Mouse (Mus musculus) adipocyte (in vitro differentiated cells): ENCODE data around the gene Actrt3.

Experiments used
- DNase-seq: peaks from one replicate; pipeline ENCODE4 v3.0.0-alpha.2; 2016; ENCODE audit warnings: low spot score

Gene Actrt3

DNA sequence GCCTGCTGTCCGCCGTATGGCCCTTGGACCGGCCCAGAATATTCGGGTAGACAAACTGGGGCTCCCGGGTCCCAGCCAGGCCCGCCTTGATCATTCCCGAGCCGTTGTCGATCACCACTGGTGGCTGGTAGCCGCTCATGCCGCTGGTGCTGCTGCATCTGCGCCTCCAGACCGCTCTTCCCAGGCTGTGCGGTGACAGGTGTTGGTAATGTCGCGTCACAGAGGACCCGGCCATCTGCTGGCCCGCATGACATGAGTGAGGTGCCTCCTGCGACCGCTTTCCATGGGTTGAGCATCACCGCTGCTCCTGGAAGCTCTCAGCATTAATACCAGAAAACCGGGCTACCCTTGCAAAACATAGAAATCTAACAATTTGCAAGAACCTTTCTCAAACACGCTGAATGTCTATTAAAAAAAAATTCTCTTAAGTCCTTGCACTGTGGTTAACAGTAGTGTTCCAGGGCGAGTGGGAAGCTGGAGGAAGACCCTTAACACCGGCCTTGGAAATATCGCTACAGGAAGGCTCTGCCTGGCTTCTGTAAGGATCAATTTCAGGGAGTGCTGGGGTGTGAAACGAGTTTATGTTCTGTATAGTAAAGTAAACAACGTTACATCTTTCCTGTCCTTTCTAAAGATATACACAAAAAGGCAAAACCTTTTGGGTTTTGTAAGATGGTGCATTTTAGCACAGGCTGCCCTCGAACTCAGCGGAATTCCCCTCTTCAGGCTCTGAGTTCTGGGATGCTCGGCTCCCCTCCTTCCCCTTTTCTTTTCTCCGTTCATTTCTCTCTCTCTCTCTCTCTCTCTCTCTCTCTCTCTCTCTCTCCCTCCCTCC is at the start of gene Actrt3:
Gene Actrt3, minus strand, starts transcription at position 229 of the 835 bp plus-strand sequence.
- no peak for DNase-seq

- no peak for DNase-seq
These were observed 48.7 kb upstream of the Actrt3 start for GRCm38 (mm10) chr3:30648466-30648865.

DNA sequence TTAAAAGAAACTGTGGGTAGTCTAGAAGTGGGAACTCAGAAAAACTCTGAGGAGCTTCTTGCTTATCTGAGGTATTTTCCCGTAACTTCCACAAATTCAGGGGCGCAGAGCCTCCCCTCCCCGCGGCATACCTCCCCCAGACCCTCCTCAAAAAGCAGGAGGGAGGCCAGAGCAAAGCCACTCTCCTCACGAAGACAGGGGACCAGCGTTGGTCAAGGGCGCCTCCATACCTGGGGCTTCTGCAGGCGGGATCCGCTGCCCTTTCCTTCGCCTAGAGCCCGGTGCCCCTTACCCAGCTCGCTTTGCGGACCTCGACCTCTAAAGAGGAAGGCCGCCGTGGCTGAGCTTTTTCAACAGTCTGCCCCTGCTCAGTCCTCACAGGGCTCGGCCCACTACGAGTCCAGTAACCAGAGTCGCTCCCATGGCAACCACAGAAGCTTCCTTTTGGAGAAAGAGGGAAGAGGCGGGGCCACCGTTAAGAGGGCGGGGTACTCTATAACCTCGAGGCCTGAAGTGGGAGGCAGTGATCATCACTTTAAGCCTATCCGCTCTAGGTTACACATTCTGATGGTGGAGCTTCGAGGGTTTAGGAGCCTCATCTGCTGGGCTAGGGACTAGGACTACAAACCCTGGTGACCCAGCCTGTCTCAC is 47.8 kb upstream of the Actrt3 start, which contains the start of gene Lrrc34:
Gene Lrrc34, minus strand, starts transcription at position 430 of the 651 bp plus-strand sequence.
- no peak for DNase-seq

- no peak for DNase-seq
These were observed 47.0 kb upstream of the Actrt3 start for GRCm38 (mm10) chr3:30646761-30647160.

DNA sequence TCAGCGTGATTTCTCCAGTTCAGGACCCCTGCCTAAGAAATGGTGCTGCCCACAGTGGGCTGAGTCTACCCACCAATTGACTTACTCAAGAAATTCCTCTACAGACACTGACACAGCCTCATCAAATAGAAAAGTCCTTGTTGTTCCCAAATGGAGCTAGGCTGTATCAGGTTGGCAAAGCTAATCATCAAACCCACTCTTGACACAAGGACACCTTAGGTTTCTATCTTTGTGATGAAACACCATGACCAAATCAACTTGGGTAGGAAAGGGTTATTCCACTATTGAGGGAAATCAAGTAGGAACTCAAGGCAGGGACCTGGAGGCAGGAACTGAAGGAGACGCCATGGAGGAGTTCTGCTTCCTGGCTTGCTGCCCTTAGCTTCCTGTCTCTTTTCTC is 44.5 kb upstream of the Actrt3 start, which contains the start of gene Lrriq4:
Gene Lrriq4, plus strand, starts transcription at position 301 of the 400 bp plus-strand sequence.
- no peak for DNase-seq

- no peak for DNase-seq
These were observed 35.9 kb upstream of the Actrt3 start for GRCm38 (mm10) chr3:30635629-30636028.

DNA sequence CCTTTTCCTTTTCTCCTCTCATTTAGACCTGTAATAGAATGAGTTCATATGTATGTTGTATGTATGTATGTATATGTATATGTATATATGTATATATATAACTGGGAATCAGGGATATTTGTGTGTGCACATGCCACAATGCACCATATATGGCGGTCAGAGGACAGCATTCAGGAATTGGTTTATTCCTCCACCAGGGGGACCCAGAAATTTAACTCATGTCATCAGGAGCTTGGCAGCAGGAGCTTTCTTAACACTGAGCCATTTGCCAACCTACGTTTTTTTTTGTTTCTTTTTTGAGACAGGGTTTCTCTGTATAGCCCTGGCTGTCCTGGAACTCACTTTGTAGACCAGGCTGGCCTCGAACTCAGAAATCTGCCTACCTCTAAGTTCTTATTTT is 33.9 kb upstream of the Actrt3 start:
- DNase-seq, result peak; percentile 40

DNA sequence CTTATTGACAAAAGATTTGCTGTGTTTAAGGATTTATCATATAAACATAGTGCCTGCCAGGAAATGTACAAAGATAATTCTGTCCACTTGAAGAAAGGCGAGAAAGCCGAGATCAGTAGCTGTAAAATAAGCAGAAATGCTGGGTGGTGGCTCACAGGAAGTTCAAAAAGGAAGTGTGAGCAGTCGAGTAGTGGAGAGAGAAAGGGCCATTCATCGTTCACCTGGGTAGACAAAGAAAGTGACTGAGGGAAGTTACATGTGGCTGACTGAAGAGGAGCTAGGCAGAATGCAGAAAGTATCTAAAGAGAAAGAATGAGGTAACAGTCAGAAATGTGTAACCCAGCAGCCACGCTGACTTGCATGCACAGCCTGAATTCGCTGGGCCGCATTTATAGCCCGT is 20.4 kb upstream of the Actrt3 start:
- DNase-seq, result no peak

GRCm38 (mm10) chr3:30610930-30611329 is 11.2 kb upstream of the Actrt3 start:
- no peak for DNase-seq

GRCm38 (mm10) chr3:30608999-30609398 is 9.3 kb upstream of the Actrt3 start:
- DNase-seq, result no peak

- DNase-seq, result peak; percentile 50
These were observed 3.5 kb upstream of the Actrt3 start for GRCm38 (mm10) chr3:30603256-30603655.

DNA sequence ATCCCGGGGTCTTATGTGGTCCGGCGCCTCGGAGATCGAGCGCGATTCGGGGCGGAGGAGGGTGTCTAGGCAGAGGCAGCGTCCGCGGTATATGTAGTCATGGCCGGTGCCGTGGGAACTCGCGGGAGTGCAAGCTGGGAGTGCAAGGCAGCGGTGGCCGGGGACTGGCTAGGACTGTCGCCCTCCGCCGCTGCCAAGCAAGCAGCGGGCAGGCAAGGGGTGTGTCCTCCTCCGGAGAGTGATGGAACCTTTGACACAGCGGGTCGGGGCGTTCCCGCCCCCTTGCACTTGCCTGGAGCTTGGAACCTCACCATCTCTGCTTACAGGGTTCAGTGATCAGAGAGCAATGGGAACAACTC is 3.0 kb upstream of the Actrt3 start:
- DNase-seq, result peak; percentile 94

DNA sequence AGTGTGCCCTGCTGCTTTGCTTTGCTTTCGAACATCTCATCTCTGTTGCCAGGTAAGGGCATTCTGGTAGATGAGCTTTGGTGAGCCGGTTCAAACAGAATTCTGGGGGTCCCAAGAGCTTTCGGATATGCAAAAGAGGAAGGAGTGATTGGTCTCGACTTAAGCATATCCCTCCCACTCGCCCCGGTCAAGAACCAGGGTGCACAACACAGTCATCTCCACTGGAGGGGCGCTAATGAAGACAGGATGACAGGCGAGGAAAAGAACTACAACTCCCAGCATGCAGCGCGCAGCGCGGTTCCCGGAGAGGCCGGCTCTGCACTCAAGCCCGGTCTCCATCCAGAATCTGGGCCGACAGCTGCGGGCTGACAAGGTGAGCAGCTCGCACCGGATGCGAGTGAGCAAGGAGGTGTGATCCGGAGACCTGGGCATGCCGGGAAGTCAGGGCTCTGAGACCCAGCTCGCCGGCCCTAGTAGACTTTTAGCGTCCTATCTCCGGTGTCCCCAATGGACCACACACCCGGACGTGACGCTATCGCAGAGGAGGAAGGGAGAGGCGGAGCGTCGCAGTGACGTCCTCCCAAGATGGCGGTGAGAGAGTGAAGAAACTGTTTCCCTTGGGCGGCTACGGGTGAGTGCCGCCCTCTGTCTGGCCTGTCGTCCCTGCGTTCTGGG is 2.5 kb upstream of the Actrt3 start, which contains the start of gene Mynn:
Gene Mynn, plus strand, starts transcription at position 1 of the 675 bp plus-strand sequence.
- peak; percentile 98 for DNase-seq

DNA sequence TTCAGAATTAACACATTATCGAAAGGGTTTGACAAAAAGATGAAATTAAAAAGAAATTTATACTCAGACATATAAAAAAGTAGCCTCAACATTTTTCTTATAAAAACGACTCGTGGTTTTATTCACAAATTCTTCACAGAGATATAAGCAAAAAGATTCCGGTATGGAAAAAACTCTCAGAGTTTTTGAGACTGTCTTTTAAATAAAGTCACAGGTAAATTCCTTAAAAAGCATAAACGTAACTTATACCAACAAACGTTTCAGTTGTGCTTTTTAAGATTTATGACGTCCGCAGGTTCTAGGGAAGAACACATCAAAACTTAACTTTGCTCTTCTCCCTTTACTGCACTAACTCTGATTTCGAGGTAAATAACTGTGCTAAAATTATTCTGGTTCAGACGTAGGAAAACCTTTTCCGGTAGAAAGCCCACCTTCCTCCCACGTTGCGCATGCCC is 1.9 kb upstream of the Actrt3 start:
- DNase-seq, result no peak

DNA sequence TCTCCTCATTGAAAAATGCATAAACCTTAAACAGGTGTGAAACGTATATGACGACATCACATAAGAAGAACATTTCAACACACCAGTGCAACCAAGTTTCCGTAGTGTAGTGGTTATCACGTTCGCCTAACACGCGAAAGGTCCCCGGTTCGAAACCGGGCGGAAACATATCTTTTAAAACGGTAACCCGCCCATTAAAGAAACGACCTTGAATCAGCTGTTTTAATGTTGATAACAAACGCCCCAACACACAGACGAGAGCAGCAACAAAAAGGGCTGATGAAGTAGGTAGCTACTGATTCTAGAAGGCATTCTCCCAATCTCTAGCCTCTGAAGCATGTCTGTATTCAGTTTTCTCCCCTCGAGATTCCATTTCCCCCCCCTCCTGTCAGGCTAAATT is 1.4 kb upstream of the Actrt3 start:
- peak; percentile 87 for DNase-seq

GRCm38 (mm10) chr3:30600717-30601116 is 978 bp upstream of the Actrt3 start:
- DNase-seq, result no peak

DNA sequence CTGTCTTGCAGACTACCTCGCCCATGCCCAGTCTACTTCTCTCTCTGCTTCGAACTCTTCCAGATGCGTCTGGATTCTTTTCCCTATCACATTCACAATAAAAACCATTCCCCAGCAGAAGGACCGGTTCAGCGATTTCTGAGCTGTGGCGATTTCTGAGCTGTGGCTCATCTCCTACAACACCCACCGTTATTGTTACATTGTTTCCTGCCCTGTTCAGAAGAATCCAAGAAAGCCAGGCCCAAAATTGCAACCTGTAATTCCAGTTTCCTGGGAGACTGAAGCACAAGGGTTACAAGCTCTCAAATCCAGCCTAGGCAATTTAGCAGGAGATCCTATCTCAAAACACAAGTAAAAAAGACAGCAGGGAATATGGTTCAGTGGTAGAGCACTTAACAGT is 2.5 kb downstream of the Actrt3 start:
- no peak for DNase-seq

DNA sequence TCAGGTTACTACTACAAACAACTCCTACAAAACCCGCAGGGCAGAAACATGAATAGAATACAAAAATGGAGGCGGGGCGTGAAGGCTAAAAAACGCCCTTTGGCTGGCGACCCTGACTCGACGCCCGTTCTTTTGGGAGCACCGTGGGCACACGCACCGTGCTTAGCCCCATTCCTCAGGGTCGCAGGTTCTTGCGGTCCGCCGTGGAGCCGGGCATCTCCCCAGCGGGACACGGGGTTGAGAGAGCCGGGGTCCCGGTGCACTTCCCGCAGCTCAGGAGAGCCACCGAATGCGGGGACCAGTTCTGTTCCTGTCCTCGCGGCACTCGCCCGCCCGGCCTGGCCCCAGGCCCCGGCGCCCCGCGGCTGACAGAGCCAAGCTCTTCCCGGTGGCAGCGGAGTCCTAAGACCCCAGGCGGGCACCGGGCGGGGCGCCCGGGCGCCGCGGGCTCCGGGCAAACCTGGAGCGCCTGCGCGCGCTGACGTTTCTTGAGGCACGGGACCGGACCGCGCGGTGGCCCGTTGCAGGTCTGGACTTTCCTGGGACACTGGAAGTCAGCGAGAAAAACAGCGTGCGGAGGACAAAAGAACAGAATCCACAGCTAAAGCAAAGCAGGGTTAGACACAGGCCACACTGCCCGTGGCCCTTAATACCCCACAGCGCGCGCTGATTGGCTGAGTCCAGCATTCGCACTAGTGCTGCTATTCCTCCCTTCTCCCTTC is 4.5 kb downstream of the Actrt3 start:
- DNase-seq, result no peak

GRCm38 (mm10) chr3:30593719-30594485 is 5.8 kb downstream of the Actrt3 start:
- DNase-seq, result peak; percentile 34

DNA sequence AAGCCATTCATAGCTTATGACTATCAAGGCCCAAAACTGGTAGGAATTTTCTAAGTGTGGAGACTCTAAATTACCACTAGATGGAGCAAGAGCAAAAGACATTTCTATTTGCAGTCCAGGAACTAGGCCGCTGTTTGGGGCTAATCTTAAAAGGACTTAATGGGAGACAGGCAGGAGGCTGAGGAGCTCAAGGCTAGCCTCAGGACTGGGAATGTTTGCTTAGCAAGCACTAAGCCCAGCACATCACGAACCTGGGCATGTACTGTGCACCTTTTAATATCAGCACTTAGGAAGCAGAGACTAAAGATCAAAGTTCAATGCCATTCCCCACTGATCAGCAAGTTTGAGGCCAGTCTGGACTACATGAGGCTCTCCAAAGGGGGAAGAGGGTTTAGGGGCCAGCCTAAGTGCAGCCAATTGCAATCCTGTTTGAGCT is 7.3 kb downstream of the Actrt3 start:
- peak; percentile 82 for DNase-seq

DNA sequence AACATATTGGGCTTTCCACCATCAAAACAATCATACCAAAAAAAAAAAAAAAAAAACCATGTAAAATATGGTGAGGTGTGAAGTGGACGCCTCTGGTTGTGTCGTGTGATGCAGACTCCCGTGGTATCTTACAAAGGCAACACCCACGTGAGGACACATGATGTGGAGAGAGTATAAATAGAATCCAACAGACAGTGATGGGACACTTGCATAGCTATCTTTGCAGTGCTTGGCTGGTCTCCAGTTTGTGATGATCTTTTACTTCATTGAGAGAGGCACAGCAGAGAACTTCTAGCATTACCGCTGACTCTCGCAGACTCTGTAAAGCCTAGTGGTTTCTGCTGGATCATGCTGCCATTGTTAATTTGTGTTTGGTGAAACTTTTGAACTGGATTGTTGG is 10.9 kb downstream of the Actrt3 start:
- DNase-seq, result no peak
